Mouse (Mus musculus) skeletal muscle tissue, adult 2 months (tissue): ENCODE measurements around the gene Nipal4.
"Not testable (repeated sequence)": the region's sequence is repeated elsewhere in the genome, so short reads cannot be mapped to it uniquely, and the experiment has no call there.

Experiments
- DNase-seq: peaks from one replicate; pipeline ENCODE4 v3.0.0-alpha.2; 2012; ENCODE audit warnings: low read depth, low spot score

Gene Nipal4

DNA sequence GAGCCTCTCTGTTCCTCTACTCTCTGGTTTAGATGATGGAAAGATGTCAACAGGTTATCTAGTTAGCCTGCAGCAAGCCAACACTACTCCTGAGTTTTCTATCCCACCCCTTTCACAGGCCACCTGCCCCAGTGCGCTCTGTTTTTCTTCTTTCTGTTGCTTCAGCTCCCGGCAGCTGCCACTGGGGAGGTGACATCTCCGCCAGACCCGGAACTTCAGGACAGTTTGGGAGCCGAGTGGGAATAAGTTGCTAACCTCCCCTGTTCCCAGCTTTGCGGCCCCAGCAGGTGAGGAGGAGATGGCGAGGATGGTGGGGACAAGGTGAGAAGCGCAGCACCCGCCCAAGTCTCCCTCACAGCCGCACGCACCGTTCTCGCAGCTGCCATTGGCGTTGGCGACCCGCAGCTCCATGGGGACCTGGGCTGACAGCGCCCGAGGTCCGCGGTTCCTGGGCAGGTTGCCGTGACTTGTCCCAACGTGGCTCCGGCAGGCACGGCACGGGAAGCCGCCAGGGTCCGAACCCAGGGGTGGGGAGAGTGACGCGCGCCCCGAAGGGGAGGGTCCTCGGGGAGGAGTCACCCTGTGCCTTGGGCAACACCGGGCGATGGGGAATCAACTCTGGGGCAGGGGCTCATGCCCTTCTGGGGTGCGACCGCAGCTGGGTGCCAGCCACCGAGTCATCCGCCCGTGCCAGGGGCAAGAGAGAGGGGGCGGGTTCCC lies at the start of gene Nipal4:
TSS of gene Nipal4 (minus strand) at position 643 of the 720 bp plus-strand sequence.
- DNase-seq, result no peak

DNA sequence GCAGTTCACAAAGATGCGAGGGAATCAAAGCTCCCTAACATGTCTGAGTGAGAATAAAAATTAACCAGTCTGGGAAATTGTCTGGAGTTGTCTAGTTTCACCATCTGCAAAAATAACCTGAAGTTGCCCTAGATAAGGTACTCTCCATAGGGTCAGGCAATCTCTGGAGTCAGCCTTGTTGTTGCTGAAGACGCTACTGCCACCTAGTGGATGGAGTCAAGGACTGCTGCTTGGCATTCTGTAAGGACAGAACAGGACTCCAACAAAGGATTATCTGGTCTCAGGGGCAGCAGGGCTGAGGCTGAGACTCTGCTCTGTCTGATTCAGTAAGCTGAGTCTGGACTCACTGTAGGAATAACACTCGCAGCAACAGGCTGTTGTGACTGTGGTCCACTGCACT lies 49.0 kb upstream of the Nipal4 start:
- DNase-seq, result peak; percentile 83

DNA sequence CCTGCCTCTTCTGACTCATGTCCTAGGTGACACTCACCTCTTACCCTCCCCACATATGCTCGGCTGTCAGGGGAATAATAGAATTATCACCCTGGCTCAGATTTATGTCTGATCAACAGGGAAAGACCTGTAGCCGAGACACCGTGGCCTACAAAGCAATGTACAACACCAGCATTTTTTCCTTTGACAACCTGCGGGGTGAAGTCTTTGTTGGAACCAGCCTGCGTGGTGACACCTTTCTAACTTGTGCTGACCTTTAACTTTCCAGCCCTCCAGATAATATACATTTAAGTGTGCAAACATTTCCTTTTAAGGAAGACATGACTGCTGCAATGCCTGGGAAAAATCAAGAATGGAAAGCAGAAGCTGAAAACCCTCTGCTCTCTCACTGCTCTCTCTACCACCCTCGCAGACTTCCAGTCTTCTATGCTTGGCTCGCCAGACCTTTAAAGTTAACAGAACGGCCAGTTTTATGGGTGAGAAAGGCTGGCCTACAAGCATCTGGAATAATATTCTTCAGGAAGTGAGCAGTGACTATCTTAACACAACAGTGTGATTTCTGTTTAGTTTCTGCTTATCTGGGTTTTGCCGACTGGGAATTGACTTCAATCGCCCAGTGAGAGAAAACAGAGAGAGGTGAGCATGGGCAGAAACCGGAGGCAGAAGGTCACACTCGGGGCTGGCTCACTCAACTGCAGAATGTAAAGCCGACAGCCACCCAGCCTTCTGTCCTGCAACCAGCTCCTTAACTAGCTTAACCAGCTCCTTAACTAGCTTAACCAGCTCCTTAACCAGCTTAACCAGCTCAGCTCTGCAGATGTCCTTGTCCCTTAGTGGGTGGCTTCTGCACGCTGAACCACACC lies 48.3 kb upstream of the Nipal4 start:
- no peak for DNase-seq

DNA sequence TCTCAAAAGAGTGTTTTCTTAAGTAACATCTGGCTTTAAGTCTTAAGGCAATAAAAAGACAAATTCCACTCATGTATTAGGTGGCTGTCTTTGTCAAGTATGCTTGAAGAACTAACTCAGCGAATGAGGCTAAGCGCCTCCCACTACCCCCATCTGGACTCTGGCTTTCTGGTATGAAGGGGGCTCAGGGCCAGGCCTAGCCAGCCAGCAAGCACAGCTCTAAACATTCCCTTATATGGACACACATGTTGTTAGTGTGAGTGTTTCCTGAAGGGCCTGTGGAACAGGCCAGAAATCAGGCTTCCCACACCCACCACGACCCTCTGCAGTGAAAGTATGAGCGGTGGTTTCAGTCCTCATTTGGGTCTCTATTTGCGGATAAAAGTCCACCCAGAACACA lies 47.5 kb upstream of the Nipal4 start:
- no peak for DNase-seq

DNA sequence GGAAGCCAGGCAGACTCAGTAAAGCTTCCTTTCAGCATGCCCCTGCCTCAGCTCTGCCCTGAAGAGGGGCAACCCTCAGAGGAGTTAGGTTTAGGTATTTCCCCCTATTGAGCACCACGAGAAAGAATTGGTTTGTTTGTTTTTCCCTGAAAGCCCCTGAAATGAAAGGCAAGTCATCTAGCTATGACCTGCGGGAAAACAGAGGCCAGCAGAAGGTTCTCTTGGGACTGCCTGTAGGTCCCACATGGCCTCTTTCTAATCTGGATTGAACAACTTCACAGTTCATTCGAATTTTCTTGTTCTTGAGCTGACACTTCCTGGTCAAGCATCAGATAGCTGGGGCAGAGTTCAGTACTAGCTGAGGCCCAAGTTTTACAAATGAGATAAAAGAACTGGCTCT lies 45.5 kb upstream of the Nipal4 start:
- no peak for DNase-seq

DNA sequence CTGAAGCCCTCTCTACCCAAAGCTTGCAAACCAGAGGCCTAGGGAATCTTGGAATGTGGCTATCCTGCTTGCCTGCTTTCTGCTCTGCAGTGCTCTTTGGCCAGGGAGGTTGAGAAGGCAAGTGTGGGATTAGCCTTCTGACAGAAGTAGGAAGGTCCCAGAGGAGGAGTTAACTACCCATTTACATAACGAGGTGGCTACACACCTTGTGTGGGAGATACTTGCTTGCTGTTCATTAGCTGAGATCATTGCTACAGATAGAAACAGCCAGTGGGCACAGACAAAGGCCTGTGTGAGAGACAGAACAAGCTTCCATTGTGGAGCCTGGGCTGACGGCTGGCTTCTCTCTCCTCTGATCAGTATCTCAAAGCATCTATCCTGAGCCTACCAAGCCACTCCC lies 43.6 kb upstream of the Nipal4 start:
- DNase-seq, result no peak

DNA sequence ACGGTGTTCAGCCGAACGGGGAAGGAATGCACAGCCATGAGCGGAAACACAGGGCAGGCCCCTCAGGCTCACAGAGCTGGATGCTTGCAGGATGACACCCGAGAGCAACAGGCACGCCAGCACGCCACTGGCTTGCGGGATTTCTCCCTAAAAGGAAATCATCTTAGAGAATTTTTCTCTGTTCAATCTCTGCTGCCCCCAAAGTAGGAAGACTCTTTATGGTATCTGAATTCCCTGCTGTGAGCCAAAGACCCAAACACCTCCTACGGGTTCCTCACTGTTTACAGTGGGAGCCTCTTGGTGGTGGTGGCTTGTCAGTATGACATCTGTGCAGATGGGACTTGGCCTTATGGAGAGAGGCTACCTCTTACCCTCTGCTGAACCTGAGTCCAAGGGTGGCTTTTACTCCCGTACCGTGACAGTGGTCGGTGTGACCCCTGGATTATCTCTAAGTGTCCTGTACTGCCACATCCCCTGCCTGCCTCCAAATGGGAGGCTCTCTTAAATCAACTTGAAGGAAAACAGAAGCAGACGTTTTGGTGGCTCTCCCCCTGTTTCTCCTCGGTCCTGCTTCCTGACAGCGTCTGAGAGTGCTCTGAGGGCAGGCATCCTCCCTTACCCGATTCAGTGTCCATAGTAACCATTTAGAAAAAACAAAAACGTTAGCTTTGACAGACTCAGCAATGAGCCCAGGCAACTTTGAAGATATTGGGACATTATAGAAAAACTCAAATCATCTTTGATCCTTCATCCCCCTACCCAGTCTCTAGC lies 39.5 kb upstream of the Nipal4 start:
- DNase-seq, result no peak

DNA sequence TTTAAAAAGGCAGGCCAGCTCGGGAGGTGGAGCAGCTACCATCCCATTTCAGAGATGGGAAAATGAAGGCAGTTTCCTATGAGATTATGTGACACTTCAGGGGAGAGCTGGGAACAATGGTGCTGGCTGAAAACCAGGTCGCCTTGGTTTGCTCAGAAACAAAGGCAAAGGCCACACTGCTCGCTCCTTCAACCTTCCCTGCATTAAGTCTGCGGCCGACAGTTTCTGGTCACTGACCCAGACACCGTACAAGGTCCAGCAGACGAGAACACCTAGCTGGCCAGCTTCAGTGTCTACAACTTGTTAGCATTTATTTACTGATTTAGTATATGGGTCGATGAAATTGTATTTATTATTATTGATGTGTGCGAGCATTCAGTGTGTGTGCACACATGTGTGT lies 38.5 kb upstream of the Nipal4 start:
- DNase-seq, result no peak

DNA sequence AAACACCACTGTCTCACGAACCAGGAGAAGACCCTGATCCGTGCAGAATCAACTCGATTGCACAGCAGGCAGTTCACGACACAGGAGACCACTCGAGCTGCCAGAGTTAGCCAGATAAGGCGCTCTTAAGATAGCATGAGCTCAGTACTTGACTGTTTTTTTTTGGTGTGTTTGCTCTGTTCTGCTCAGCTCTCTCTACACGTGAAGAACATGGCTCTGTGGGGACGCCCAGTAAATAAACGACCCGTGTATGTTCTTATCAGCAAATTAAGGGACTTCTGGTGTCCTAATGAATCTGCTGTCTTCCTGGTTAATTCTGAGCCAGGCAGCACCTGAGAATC lies 36.2 kb upstream of the Nipal4 start:
- no peak for DNase-seq

DNA sequence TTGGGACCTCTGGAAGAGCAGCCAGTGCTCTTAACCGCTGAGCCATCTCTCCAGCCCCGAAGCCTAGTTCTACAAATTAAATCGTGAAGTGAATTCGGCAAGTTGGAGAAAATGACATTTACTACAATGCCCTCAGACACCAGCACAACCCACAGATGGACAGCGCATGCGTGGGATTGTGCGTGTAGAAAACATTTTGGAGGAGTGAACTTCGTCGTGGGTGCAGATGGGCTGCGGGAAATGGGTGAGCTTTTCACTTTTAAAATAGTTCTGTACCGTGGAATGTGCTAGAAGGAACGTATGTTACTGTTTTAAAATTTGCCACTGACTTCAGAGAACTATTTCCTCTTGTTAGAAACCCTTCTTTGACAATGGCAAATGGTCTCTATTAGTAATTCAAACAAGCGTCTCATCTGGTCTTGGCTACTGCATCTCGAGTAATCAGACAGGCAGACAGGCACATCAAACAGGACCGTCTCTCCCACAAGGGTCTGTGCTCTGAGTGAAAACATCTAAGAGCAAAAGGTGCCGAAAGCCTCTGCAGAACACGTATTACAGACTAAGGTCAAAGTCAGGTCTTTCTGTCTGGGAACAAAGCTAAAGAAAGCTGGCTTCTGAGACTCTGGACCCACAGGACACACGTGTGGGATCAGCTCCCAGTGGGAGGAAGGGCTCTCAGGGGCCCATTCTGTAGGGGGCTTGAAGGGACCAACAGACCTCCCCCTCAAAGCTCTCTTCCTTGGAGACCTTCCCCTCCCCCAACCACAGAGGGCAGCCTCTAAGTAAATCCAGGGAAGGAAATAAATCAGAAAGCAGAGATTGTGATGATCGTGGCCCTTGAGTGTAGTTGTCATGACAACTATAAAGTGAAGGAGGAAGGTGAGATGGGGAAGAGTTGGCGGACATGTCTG lies 35.6 kb upstream of the Nipal4 start:
- DNase-seq, result no peak

DNA sequence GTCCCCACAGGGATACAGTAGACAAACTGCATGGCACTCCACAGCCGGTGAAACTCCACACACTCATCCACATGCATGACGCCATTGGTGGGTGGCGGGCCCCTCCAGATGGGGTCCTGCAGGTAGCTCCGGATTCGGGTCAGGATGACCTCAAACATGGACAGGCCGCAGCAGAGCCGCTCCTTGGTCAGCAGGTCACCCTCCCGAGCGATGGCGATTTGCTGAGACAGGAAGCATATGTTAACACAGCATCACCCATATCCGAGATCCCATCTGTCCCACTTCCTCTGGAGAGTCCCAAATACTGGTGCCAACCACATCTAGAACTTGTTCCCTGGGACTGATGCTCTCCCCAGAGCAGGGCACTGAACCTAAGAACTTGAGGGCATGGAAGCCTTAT lies 34.4 kb upstream of the Nipal4 start:
- no peak for DNase-seq

DNA sequence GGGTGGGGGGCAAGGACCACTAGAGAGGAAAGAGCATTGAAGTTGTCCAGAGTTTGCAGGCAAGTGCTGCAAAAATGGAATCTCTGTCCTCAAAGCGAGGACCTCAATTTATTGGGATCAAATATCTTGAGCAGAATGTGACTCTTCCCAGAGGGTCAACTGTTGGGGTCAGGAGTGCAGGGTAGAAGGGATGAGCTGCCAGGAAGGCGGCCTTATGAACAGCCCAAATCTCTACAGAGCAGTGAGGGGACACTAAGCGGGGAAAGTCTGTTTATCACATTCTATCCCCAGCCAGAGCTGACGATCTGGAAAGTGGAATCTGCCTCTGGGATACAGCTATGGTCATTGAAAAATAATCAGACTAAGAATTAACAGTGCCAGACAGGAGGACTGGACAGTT lies 27.9 kb upstream of the Nipal4 start:
- DNase-seq, result no peak

DNA sequence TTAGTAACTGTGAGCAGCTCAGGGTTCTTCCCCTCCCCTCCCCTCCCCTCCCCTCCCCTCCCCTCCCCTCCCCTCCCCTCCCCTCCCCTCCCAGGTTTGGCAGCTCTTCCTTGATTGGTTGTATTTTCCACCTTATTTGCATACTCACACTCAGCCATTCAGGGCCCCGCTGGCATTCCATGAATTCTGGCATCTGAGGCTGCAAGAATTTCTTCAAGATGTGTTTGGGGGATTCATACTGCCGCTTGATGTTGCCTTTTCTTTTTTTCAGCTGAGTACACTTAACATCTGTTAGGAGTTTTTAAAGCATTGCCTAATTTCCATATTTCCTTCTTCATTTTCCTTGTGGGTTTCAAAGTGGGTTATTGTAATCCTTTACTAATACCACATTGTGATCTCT lies 22.0 kb upstream of the Nipal4 start:
- DNase-seq, result no peak

DNA sequence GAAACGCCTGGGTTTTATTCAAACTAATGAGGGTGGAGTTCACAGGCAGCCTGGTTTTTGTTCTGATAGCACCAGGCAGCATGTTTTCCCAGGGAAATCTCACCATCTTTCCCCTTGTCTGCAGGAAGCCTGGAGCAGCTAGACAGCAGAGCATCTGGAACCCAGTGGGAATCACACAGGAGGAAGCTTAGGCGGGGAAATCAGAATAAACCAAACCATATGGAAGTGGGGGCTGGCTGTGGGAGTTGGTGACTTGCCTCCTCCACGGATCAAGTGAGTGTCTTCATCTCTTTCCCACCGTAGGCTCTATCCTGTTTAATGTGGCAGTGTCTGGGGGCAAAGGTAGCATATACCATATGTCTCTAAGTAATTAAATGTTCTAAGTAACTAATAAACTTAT lies 19.2 kb upstream of the Nipal4 start:
- DNase-seq, result no peak

DNA sequence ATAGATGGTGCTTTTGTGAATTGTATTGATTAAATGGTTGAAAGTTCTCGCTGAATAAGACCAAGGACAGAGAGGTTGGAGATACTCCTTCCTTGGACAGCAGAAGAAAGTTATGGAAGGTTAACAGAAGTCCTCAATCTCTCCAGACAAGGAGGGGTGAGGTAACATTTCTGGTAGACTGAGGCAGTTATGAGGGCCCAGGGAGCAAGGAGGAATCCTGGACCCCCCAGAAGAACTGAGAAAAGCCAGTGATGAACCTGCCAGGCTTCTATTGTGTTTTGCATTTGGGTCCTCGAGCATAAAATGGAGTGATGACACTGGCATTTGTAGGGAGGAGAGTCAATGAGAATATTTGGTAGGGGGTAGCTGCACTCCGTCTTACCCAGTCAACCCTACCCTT lies 18.6 kb upstream of the Nipal4 start:
- no peak for DNase-seq

DNA sequence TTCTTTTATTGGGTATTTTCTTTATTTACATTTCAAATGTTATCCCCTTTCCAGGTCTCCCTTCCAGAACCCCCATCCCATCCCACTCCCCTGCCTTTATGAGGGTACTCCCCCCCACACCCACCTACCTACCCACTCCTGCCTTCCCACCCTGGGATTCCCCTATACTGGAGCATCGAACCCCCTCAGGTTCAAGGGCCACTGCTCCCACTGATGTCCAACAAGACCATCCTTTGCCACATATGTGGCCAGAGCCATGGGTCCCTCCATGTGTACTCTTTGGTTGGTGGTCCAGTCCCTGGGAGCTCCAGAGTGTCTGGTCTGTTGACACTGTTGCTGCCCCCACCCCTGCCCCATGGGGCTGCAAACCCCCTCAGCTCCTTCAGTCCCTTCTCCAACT lies 15.7 kb upstream of the Nipal4 start:
- not testable (repeated sequence) for DNase-seq

DNA sequence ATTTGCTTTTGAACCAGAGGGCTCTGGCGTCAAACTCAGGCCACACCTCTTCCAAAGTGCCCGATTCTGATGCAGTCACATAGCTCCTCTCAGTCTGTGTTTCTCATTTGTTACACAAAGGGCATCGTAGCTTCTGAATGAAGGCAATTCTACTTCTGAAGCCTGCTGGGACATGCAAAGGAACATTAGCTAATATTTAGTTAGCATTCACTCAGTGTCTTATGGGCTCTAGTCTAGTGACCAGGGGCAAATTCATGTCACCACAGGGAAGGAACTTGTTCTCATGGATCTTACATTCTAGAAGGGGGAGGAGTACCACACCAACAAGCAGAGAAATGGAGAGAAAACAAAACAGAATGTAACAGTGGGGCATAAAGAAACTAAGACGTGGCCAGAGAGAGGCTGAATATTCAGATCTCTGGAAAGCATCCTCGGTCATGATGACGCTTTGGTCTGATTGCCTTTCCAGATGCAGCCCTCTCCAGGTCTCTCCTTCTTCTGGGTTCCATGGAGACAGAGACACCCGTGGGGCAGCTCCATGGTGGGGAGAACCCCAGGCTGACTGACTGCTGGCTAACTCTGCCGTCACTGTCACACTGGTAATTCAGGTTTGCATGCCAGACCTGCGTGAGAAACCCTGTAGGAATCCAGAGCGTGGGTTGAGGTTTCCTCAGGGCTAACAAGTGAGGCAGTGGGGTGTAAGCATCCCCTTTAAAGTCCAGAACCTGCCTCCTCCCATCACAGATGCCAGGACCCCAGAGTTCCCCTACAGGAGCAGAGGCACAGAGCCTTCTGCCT lies 11.1 kb upstream of the Nipal4 start:
- DNase-seq, result no peak

DNA sequence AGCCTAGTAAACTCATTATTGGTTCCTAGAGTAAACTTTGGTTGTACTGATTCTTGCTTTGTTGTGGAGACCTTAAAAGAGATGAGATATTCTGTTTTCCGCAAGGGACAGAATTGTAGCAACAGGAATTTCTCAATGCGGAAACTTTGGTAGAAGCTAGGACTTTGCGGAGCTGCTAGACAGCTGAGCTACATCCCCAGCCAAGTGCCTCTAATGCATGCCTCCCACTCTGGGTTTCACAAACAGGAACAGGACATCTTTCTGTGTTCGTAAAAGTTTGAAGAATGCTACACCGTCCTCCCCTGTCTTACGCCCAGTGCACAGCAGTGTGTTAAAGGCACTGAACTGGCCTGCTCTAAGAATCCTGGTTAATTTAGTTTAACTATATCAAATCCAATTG lies 9.8 kb upstream of the Nipal4 start:
- DNase-seq, result no peak

DNA sequence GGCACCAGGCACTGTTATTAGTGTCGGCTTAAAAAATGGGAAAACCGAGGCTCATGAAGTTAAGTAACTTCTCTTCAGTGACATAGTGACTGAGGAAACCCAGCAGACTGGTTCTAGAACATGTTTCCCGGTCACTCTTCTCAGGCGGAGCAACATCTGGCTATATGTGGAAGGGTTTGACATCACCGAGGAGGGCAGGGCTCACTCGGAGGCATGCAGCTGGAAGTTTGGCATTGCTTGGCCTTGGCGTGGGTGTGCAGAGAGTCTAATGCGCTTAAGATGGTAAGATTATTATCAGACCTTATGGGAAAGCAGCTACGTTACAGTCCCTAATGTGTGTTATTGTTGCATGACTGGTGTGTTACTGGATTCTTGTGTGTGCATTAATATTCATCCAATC lies 5.8 kb upstream of the Nipal4 start:
- DNase-seq, result no peak

DNA sequence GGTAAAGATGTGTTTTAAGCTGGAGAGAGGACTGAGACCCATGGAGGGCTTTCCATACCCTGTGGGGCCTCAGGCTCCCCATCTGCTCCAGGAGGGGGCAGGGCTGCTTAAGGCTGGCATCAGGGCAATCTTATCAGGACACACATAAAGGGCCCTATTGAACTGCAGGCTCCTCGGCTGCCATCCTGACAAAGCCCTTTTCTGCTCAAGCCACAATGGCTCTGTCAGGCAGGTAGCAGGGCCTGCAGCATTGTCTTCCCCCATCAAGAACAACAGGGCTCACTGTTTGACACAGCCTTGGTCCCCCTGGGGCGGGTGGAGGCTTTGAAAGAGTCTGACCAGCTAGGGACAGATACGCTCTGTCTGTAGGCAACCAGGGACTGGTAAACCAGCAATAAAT lies 3.6 kb upstream of the Nipal4 start:
- DNase-seq, result no peak

DNA sequence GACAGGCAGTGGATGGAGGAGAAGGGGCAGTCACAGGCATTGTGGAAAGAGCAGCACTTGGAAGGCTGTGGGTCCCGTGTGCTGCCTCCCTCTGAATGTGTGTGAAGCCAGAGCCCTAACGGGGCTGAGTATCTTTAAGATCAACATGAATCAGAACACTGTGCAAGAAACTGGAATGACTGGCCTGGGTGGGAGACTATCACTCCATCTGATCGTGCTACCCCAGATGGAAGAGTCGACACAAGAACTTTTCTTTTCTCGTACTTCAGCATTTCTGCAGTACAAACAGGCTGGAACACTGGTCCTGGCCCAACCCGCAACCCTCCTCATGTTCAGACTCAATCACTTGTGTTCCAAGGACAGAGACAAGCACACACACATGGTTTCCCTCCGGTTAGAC lies 2.2 kb upstream of the Nipal4 start:
- no peak for DNase-seq
